In genomic region chr7:111998446-111999004, GRCm38 (mm10) we compare ENCODE assay signal across 24 mouse cellular contexts. TPM values are rescaled to one million over a fixed set of nuclear protein-coding genes. Genes with fewer than 3 reads are reported as not detected.
DNase-seq lines count a peak whose midpoint lies in the region; ATAC-seq lines count a peak whose summit lies in the region.
"Had no signal": no experiment of that assay in that cellular context is flagged by ENCODE, and none has a peak within 500 bp of the region (broad histone marks: within the 10 kb centered on the region; RNA-seq: fewer than 3 reads in every experiment).

No protein-coding gene starts in this region.

- H3K9ac ChIP-seq in heart, embryonic 14.5 days (ENCODE audit: low read length), result no peak overlapping the region
- no peak overlapping the region for H3K9ac ChIP-seq in midbrain, embryonic 11.5 days (ENCODE audit: low read length)
- H3K9ac ChIP-seq in midbrain, embryonic 16.5 days (ENCODE audit: low read depth, low read length), result no peak overlapping the region
- H3K9ac ChIP-seq: embryonic facial prominence, embryonic 13.5 days; forebrain, embryonic 15.5 days; hindbrain, embryonic 13.5 days; kidney, embryonic 15.5 days; midbrain, embryonic 15.5 days; stomach, embryonic 15.5 days had no signal

- peak overlapping the region; percentile 27 to 74 for H3K27ac ChIP-seq in heart, embryonic 14.5 days (replicated peaks in 1 of 2; ENCODE audit: control insufficient read depth in 1 of 2, insufficient read depth in 1 of 2, low read depth in 2 of 2, low read length in 2 of 2)
- H3K27ac ChIP-seq in midbrain, embryonic 11.5 days (ENCODE audit: low read depth, low read length), result no peak overlapping the region
- H3K27ac ChIP-seq in midbrain, embryonic 16.5 days (ENCODE audit: low read length), result no peak overlapping the region
- H3K27ac ChIP-seq: embryonic facial prominence, embryonic 13.5 days; forebrain, embryonic 15.5 days; hindbrain, embryonic 13.5 days; kidney, embryonic 15.5 days; limb, embryonic 10.5 days; midbrain, embryonic 15.5 days; stomach, embryonic 15.5 days had no signal

- H3K36me3 ChIP-seq in heart, embryonic 14.5 days (ENCODE audit: control insufficient read depth, insufficient read depth, low read length), result no peaks in the 10 kb centered on the region
- no peaks in the 10 kb centered on the region for H3K36me3 ChIP-seq in midbrain, embryonic 11.5 days (ENCODE audit: control insufficient read depth, insufficient read depth, low read length)
- no peaks in the 10 kb centered on the region for H3K36me3 ChIP-seq in midbrain, embryonic 16.5 days (ENCODE audit: control insufficient read depth, insufficient read depth, low read length)
- H3K36me3 ChIP-seq: embryonic facial prominence, embryonic 13.5 days; forebrain, embryonic 15.5 days; hindbrain, embryonic 13.5 days; kidney, embryonic 15.5 days; limb, embryonic 10.5 days; midbrain, embryonic 15.5 days; stomach, embryonic 15.5 days had no signal

- no peak overlapping the region for H3K4me3 ChIP-seq in heart, embryonic 14.5 days (ENCODE audit: control insufficient read depth in 1 of 2, insufficient read depth in 1 of 2, low read depth in 1 of 2, low read length in 2 of 2)
- H3K4me3 ChIP-seq in midbrain, embryonic 11.5 days (ENCODE audit: low read depth, low read length), result no peak overlapping the region
- no peak overlapping the region for H3K4me3 ChIP-seq in midbrain, embryonic 16.5 days (ENCODE audit: low read depth, low read length)
- H3K4me3 ChIP-seq: embryonic facial prominence, embryonic 13.5 days; forebrain, embryonic 15.5 days; hindbrain, embryonic 13.5 days; kidney, embryonic 15.5 days; limb, embryonic 10.5 days; midbrain, embryonic 15.5 days; stomach, embryonic 15.5 days had no signal

- H3K9me3 ChIP-seq in heart, embryonic 14.5 days (ENCODE audit: control insufficient read depth, low read length), result 0 out of 2 replicates have a peak, but pooled peaks cover 2% of the 10 kb centered on the region
- no peaks in the 10 kb centered on the region for H3K9me3 ChIP-seq in midbrain, embryonic 11.5 days (ENCODE audit: control insufficient read depth, low read length)
- H3K9me3 ChIP-seq in midbrain, embryonic 16.5 days (replicated peaks; ENCODE audit: control insufficient read depth, low read length, poor library complexity, severe bottlenecking), result no peaks in the 10 kb centered on the region
- H3K9me3 ChIP-seq: limb, embryonic 10.5 days; midbrain, embryonic 15.5 days; stomach, embryonic 15.5 days had no signal

- no peaks in the 10 kb centered on the region for H3K27me3 ChIP-seq in heart, embryonic 14.5 days (ENCODE audit: control insufficient read depth, insufficient read depth, low read length)
- no peaks in the 10 kb centered on the region for H3K27me3 ChIP-seq in midbrain, embryonic 11.5 days (ENCODE audit: control insufficient read depth, insufficient read depth, low read length)
- no peaks in the 10 kb centered on the region for H3K27me3 ChIP-seq in midbrain, embryonic 16.5 days (ENCODE audit: control insufficient read depth, insufficient read depth, low read depth, low read length)
- H3K27me3 ChIP-seq: embryonic facial prominence, embryonic 13.5 days; forebrain, embryonic 15.5 days; hindbrain, embryonic 13.5 days; kidney, embryonic 15.5 days; midbrain, embryonic 15.5 days; stomach, embryonic 15.5 days had no signal

- peaks cover 3 to 18% of the 10 kb centered on the region in 2 experiments; a peak in 3 of 4 replicates for H3K4me1 ChIP-seq in heart, embryonic 14.5 days (ENCODE audit: control insufficient read depth in 2 of 2, insufficient read depth in 2 of 2, low read length in 2 of 2)
- H3K4me1 ChIP-seq in midbrain, embryonic 11.5 days (ENCODE audit: control insufficient read depth, insufficient read depth, low read length), result no peaks in the 10 kb centered on the region
- no peaks in the 10 kb centered on the region for H3K4me1 ChIP-seq in midbrain, embryonic 16.5 days (ENCODE audit: control insufficient read depth, insufficient read depth, low read length)
- H3K4me1 ChIP-seq: embryonic facial prominence, embryonic 13.5 days; hindbrain, embryonic 13.5 days; kidney, embryonic 15.5 days; limb, embryonic 10.5 days; midbrain, embryonic 15.5 days; stomach, embryonic 15.5 days had no signal

- ATAC-seq in heart, embryonic 14.5 days (ENCODE audit: insufficient number of reproducible peaks, insufficient read depth, low FRiP score, low read depth), result no peak
- no peak for ATAC-seq in midbrain, embryonic 11.5 days (ENCODE audit: low FRiP score)
- ATAC-seq in midbrain, embryonic 16.5 days, result no peak
- ATAC-seq: activated CD4-positive, CD25-positive, alpha-beta regulatory T cell, adult 4 months; forebrain, embryonic 15.5 days; midbrain, embryonic 15.5 days had no signal

- 40% methylated on average over 6 of the region's 6 CpGs for WGBS in heart, embryonic 14.5 days
- WGBS in midbrain, embryonic 11.5 days, result 74% methylated on average over 6 of the region's 6 CpGs
- 60% methylated on average over 6 of the region's 6 CpGs for WGBS in midbrain, embryonic 16.5 days

- intact Hi-C loops in heart, postnatal 14 days (cut with DNase I), result no loop called here

- peak; percentile 29 for DNase-seq in gastrocnemius, adult 18-20 months (ENCODE audit: low spot score)
- no peak for DNase-seq in gastrocnemius, postnatal 10 days
- no peak for DNase-seq in heart, postnatal 14 days
- peak; percentile 68 for DNase-seq in midbrain, embryonic 11.5 days (ENCODE audit: low spot score, missing footprints)
- no peak for DNase-seq in layer of hippocampus, postnatal 10 days (ENCODE audit: low spot score in 2 of 2)
- no peak for DNase-seq in c-Kit-positive CD71-positive TER-119-positive erythroid progenitor cells, embryonic 14.5 days (ENCODE audit: low spot score)
- DNase-seq: adrenal gland, adult 8-10 months; cerebellum, adult 2 months; cerebellum, postnatal 25 days; kidney, adult 11 months; layer of hippocampus, adult 9-11 months; liver; lung, postnatal 4 days; thymus, postnatal 25 days had no signal

- H3K4me2 ChIP-seq in heart, embryonic 14.5 days (ENCODE audit: low read length), result 0 out of 2 replicates have a peak overlapping the region, but pooled peaks have one; percentile 12
- H3K4me2 ChIP-seq in midbrain, embryonic 11.5 days, result no peak overlapping the region
- no peak overlapping the region for H3K4me2 ChIP-seq in midbrain, embryonic 16.5 days (ENCODE audit: low read length)
- H3K4me2 ChIP-seq: embryonic facial prominence, embryonic 13.5 days; forebrain, embryonic 15.5 days; hindbrain, embryonic 13.5 days; kidney, embryonic 15.5 days; midbrain, embryonic 15.5 days; stomach, embryonic 15.5 days had no signal

RNA-seq across cellular contexts. Expression of gene Usp47, which starts 24.8 kb away (rescaled TPM):
- total RNA-seq in gastrocnemius, adult 18-20 months (2021), result 100 to 1,000 TPM; 225 to 256 TPM
- 100 to 1,000 TPM; 141 to 151 TPM for total RNA-seq in gastrocnemius, postnatal 10 days (2021)
- 77.7 and 79.5 TPM in 2 replicates for polyA plus RNA-seq in heart, embryonic 14.5 days (2014; fragmentation: Nextera tagmentation; extraction: Ambion mirVana)
- total RNA-seq in heart, postnatal 14 days (2021), result 10 to 100 TPM; 65.8 to 66.1 TPM
- polyA plus RNA-seq in midbrain, embryonic 11.5 days (2014; fragmentation: Nextera tagmentation; extraction: Ambion mirVana), result 98.7 and 117 TPM in 2 replicates
- polyA plus RNA-seq in midbrain, embryonic 16.5 days (2015; fragmentation: Nextera tagmentation; extraction: Ambion mirVana), result 78.4 and 85.8 TPM in 2 replicates
- total RNA-seq in layer of hippocampus, postnatal 10 days (2021), result 10 to 100 TPM; 76.3 to 77.2 TPM

Comparison
In these comparisons a context has a peak if more than half of its experiments do, and no peak if none do; other contexts are left out.
1. DNase-seq: peak in gastrocnemius, adult 18-20 months (single experiment) and midbrain, embryonic 11.5 days (single experiment); none in gastrocnemius, postnatal 10 days (single experiment), heart, postnatal 14 days (0 of 2), layer of hippocampus, postnatal 10 days (0 of 2) and c-Kit-positive CD71-positive TER-119-positive erythroid progenitor cells, embryonic 14.5 days (single experiment).
2. H3K27ac ChIP-seq: peak in heart, embryonic 14.5 days (2 of 2); none in midbrain, embryonic 11.5 days (single experiment) and midbrain, embryonic 16.5 days (single experiment).